Mouse (Mus musculus) lung, embryonic 16.5 days (tissue): Measurements from ENCODE around the gene Laptm5. TPM values are rescaled to one million over a fixed set of nuclear protein-coding genes. Genes with fewer than 3 reads are reported as not detected.

ENCODE experiments used
- ATAC-seq: fragments of 200-750 bp; cut with Nextera tagmentation; 2 replicates; pipeline ENCODE4 v1.8.0; 2017; ENCODE audit warnings: low read depth, mild to moderate bottlenecking, moderate library complexity
- H3K27ac ChIP-seq: fragments of 300-500 bp; sonication (generic); 2 replicates; pipeline ENCODE4 v1.5.1; 2014; ENCODE audit warnings: mild to moderate bottlenecking, control low read depth, low read length
- H3K27me3 ChIP-seq: fragments of 300-500 bp; sonication (generic); 2 replicates; pipeline ENCODE4 v1.6.1; 2014; ENCODE audit warnings: low read depth, low read length, mixed read lengths; ENCODE audit not compliant: control insufficient read depth, insufficient read depth
- H3K36me3 ChIP-seq: fragments of 300-500 bp; sonication (generic); 2 replicates; pipeline ENCODE4 v1.6.1; 2014; ENCODE audit warnings: low read length; ENCODE audit not compliant: control insufficient read depth, insufficient read depth
- H3K4me1 ChIP-seq: fragments of 300-500 bp; sonication (generic); replicated peaks from 2 replicates; pipeline ENCODE4 v1.6.1; 2014; ENCODE audit warnings: low read length, mixed read lengths; ENCODE audit not compliant: control insufficient read depth, insufficient read depth
- H3K4me2 ChIP-seq: fragments of 300-500 bp; sonication (generic); 2 replicates; pipeline ENCODE4 v1.6.1; 2014; ENCODE audit warnings: low read depth, low read length, control low read depth
- H3K4me3 ChIP-seq: fragments of 300-500 bp; sonication (generic); 2 replicates; pipeline ENCODE4 v1.5.1; 2014; ENCODE audit warnings: mild to moderate bottlenecking, low read length, control low read depth
- H3K9ac ChIP-seq: fragments of 300-500 bp; sonication (generic); 2 replicates; pipeline ENCODE4 v1.6.1; 2014; ENCODE audit warnings: low read length, control low read depth
- H3K9me3 ChIP-seq: fragments of 300-500 bp; sonication (generic); 2 replicates; pipeline ENCODE4 v1.6.1; 2016; ENCODE audit warnings: low read length; ENCODE audit not compliant: control insufficient read depth
- WGBS: fragments of 180-500 bp; shearing (Covaris S2); extraction: QIAGEN DNeasy Blood & Tissue Kit; methylation state at CpG from one replicate; pipeline ENCODE4 v1.1.7; 2014; 5-methylcytosine and 5-hydroxymethylcytosine counted together
- polyA plus RNA-seq: library from polyadenylated mRNA; unstranded; fragments of >200 nt; fragmentation: Nextera tagmentation; extraction: Ambion mirVana; gene quantifications from 2 replicates; pipeline ENCODE4 v1.2.1, GENCODE M21; 2015

The Laptm5 gene
- polyA plus RNA-seq, 1 experiment from 2014 or later = 43.3 TPM

- Histone ChIP-seq H3K4me3 (no peak overlapping the region), H3K9ac (no peak overlapping the region), H3K4me2 (no peak overlapping the region), H3K4me1 (no peaks in the 10 kb centered on the region), H3K9me3 (no peaks in the 10 kb centered on the region), H3K27ac (no peak overlapping the region), H3K27me3 (no peaks in the 10 kb centered on the region), H3K36me3 (no peaks in the 10 kb centered on the region)
- 75% methylated on average over 6 of the region's 6 CpGs for WGBS
- no peak for ATAC-seq
Observed at GRCm38 (mm10) chr4:130905882-130906281, 7.0 kb upstream of the Laptm5 start.

DNA sequence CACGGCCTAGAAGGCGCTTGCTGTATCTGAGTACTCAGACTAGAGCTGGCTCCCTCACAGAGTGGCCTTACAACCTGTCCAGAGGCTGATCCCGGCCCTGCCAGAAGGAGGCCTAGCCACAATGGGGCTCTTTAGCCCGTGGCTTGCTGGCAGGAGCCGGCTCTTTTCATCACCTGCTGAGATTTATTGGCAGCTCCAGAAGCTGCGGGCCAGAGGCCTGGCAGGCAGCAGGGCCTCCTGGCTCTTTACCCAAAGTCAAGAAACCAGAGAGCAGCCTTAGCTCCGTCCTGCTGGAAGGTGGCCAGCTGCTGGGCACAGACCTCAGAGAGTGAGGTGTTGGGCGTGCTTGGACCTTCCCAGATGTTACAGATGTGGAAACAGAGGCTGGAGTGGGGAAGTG lies 6.6 kb upstream of the Laptm5 start:
- Histone ChIP-seq H3K27me3 (no peaks in the 10 kb centered on the region), H3K9me3 (no peaks in the 10 kb centered on the region), H3K27ac (no peak overlapping the region), H3K4me3 (no peak overlapping the region), H3K4me2 (no peak overlapping the region), H3K36me3 (no peaks in the 10 kb centered on the region), H3K9ac (no peak overlapping the region), H3K4me1 (no peaks in the 10 kb centered on the region)
- no peak for ATAC-seq
- 33% methylated on average over 8 of the region's 8 CpGs for WGBS

DNA sequence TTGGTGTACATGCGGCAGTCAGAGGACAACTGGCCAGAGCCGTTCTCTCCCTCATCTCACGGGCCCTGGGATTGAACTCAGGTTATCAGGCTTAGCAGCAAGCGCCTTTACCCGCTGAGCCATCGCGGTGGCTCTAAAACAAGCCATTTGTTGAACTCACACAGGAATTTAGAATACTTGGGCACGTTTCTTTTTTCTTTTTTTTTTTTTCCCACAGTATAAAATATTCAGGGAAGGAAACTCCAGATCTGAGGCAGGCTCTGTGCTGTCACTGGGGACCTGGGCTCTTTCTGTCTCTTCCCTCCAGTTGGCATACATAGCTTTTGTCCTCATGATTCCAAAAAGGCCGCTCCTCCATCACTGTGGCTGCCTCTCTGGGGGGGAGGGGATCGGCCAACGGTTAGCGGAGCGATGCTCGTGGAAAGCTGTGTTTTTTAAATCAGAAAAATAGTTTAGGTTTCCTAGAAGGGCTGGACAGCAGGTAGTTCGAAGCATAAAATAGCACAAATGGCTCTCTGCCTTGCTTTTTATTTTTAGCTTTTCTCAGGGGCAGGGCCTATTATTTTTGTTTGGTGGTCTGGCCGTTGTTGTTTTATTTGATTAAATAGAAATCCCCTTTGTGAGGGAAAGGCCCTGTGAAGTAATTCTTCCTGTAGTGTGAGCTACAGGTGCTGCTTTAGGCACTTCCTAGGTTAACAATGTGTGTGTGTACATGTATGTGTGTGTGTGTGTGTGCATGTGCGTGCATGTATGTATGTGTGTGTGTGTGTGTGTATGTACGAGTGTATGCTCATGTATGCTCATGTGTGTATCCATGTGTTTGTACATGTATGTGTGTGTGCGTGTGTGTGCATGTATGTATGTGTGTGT lies 5.5 kb upstream of the Laptm5 start:
- Histone ChIP-seq H3K4me3 (no peak overlapping the region), H3K9ac (no peak overlapping the region), H3K4me2 (no peak overlapping the region), H3K4me1 (no peaks in the 10 kb centered on the region), H3K36me3 (no peaks in the 10 kb centered on the region), H3K27me3 (no peaks in the 10 kb centered on the region), H3K9me3 (no peaks in the 10 kb centered on the region), H3K27ac (no peak overlapping the region)
- WGBS = 80% methylated on average over 19 of the region's 19 CpGs
- ATAC-seq = no peak

DNA sequence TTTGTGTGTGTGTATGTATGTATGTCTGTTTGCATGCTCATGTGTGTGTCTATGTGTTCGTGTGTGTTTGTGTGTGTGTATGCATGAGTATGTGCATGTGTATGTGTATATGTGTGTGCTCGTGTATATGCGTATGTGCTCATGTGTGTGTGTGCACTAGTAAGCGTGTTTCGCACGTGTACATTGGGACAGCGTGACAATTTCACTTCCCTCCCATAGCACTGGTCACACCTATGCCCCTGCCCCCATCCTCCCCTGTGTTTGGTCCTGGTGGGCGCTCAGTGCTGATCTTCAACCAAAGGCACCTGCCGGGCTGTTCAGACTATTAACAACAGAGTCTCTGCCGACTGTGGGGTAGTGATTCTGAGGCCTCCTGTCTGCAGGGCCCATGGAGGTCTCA lies 4.8 kb upstream of the Laptm5 start:
- no peaks in the 10 kb centered on the region for H3K36me3 ChIP-seq
- H3K9me3 ChIP-seq = no peaks in the 10 kb centered on the region
- no peak overlapping the region for H3K4me3 ChIP-seq
- 85% methylated on average over 10 of the region's 10 CpGs for WGBS
- no peaks in the 10 kb centered on the region for H3K4me1 ChIP-seq
- H3K4me2 ChIP-seq = no peak overlapping the region
- no peaks in the 10 kb centered on the region for H3K27me3 ChIP-seq
- H3K27ac ChIP-seq = no peak overlapping the region
- H3K9ac ChIP-seq = no peak overlapping the region
- no peak for ATAC-seq

- no peak overlapping the region for H3K4me2 ChIP-seq
- H3K4me1 ChIP-seq = no peaks in the 10 kb centered on the region
- no peak for ATAC-seq
- no peak overlapping the region for H3K9ac ChIP-seq
- no peaks in the 10 kb centered on the region for H3K36me3 ChIP-seq
- H3K27me3 ChIP-seq = no peaks in the 10 kb centered on the region
- H3K4me3 ChIP-seq = no peak overlapping the region
- WGBS = 63% methylated on average over 17 of the region's 17 CpGs
- no peak overlapping the region for H3K27ac ChIP-seq
- no peaks in the 10 kb centered on the region for H3K9me3 ChIP-seq
Observed at GRCm38 (mm10) chr4:130909167-130909874, 3.6 kb upstream of the Laptm5 start.

DNA sequence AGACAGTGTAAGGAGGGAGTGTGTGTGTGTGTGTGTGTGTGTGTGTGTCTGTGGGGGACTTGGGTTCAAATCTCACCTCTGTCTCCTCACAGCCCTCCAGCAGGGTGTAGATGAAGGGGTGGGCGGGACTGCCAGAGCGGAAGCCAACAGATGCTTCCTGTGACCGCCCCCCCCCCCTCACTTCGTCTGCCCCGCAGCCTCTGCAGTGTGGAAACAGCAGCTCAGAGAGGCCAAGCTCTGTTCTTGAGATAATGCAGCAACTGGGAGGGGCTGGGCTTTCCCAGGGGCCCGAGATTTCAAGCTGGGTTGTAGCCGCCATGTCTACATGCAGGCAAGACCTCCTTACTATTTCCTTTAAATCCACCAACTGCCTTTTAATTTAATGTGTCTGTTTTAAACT lies 2.3 kb upstream of the Laptm5 start:
- no peaks in the 10 kb centered on the region for H3K4me1 ChIP-seq
- H3K9ac ChIP-seq = no peak overlapping the region
- WGBS = 18% methylated on average over 7 of the region's 7 CpGs
- H3K36me3 ChIP-seq = no peaks in the 10 kb centered on the region
- no peak overlapping the region for H3K4me2 ChIP-seq
- H3K9me3 ChIP-seq = no peaks in the 10 kb centered on the region
- no peak for ATAC-seq
- no peak overlapping the region for H3K4me3 ChIP-seq
- H3K27ac ChIP-seq = no peak overlapping the region
- no peaks in the 10 kb centered on the region for H3K27me3 ChIP-seq

DNA sequence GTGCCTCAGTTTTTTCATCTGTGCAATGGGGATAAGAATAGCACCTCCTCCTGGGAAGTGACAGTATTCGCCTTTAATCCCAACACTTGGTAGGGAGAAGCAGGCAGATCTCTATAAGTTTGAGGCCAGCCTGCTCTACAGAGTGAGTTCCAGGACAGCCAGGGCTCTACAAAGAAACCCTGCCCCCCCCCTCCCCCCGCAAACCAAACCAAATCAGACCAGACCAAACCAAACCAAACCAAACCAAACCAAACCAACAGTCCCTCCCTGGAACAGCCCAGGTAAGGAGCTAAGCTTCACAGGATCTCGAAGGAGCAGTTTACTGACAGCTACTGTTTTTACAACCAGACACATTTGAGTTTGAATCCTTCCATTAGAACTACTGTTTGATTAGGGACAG lies 299 bp upstream of the Laptm5 start:
- no peak overlapping the region for H3K27ac ChIP-seq
- WGBS = 79% methylated on average over 3 of the region's 3 CpGs
- no peaks in the 10 kb centered on the region for H3K9me3 ChIP-seq
- no peak for ATAC-seq
- no peaks in the 10 kb centered on the region for H3K4me1 ChIP-seq
- no peaks in the 10 kb centered on the region for H3K27me3 ChIP-seq
- no peak overlapping the region for H3K9ac ChIP-seq
- H3K36me3 ChIP-seq = no peaks in the 10 kb centered on the region
- H3K4me3 ChIP-seq = no peak overlapping the region
- no peak overlapping the region for H3K4me2 ChIP-seq

GRCm38 (mm10) chr4:130913511-130913910 lies 586 bp downstream of the Laptm5 start:
- Histone ChIP-seq H3K27ac (no peak overlapping the region), H3K9me3 (no peaks in the 10 kb centered on the region), H3K36me3 (no peaks in the 10 kb centered on the region), H3K9ac (no peak overlapping the region), H3K27me3 (no peaks in the 10 kb centered on the region), H3K4me1 (no peaks in the 10 kb centered on the region), H3K4me2 (no peak overlapping the region), H3K4me3 (no peak overlapping the region)
- 66% methylated on average over 3 of the region's 3 CpGs for WGBS
- no peak for ATAC-seq

GRCm38 (mm10) chr4:130914011-130914410 lies 1.1 kb downstream of the Laptm5 start:
- Histone ChIP-seq H3K4me3 (no peak overlapping the region), H3K36me3 (no peaks in the 10 kb centered on the region), H3K4me2 (no peak overlapping the region), H3K27ac (no peak overlapping the region), H3K4me1 (no peaks in the 10 kb centered on the region), H3K27me3 (no peaks in the 10 kb centered on the region), H3K9me3 (no peaks in the 10 kb centered on the region), H3K9ac (no peak overlapping the region)
- whole genome bisulfite sequencing = 64% methylated on average over 4 of the region's 4 CpGs
- ATAC-seq = no peak
